Mouse (Mus musculus): ENCODE data around the gene Abhd4.

The Abhd4 gene

GRCm38 (mm10) chr14:54276446-54276845, 22.5 kb downstream of the Abhd4 start:
- DNase-seq (ENCODE audit: low spot score in 2 of 2), result no peak

DNA sequence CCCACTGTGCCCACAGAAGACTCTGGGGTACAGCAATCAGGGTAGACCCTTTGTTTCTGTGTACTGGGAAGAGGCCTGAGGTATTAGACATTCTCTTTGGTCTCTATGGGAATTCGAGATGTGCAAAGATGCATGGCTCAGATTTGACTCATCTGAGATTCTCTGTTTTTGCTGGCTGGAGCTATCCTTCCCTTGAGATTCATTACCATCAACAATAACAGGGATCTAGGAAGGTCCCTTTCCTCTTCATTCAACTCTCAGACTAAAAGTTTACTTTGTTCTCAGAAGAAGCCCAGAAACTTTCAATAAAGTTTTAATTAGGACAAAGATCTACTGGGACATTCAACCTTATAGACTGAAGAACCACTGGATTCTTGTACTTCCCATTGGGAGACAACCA, 30.9 kb downstream of the Abhd4 start, which contains the start of gene Olfr49:
Gene Olfr49 (minus strand): TSS at position 101 of the 400 bp plus-strand sequence.
- no peak for DNase-seq (ENCODE audit: low spot score in 2 of 2)

GRCm38 (mm10) chr14:54300136-54300535, 46.1 kb downstream of the Abhd4 start:
- no peak for DNase-seq (ENCODE audit: low spot score in 2 of 2)

DNA sequence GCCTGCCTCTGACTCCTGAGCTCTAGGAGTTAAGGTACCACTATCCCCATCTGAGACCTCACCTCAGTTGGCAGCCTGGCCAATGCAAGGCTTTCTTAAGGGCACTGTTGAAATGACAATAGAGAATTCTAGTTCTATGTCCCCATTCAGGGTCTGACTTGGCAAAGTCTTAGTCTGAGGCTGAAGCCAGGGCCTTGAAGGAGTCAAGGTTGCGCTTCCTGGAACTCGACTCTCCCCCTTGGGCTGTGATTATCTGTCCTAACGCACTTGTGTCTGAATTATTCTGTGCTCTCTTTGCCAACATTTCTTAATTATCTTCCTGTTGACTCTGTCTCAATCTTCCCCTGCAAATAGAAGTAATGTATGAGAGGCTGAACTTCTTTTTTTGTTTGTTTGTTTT, 46.7 kb downstream of the Abhd4 start:
- DNase-seq (ENCODE audit: low spot score in 2 of 2), result no peak

GRCm38 (mm10) chr14:54311763-54312162, 57.8 kb downstream of the Abhd4 start:
- DNase-seq (ENCODE audit: low spot score in 2 of 2), result no peak

All from frontal cortex, postnatal 36 days (tissue).